Mouse (Mus musculus) embryonic facial prominence, embryonic 13.5 days (tissue): ENCODE results near the gene Defb41. TPM values are rescaled to one million over a fixed set of nuclear protein-coding genes. Genes with fewer than 3 reads are reported as not detected.
"Not testable (repeated sequence)": the region's sequence is repeated elsewhere in the genome, so short reads cannot be mapped to it uniquely, and the experiment has no call there.

Experiments
- ATAC-seq: fragments of 200-750 bp; cut with Nextera tagmentation; 2 replicates; pipeline ENCODE4 v1.8.0; 2017; ENCODE audit warnings: low read depth; ENCODE audit not compliant: insufficient number of reproducible peaks, insufficient read depth, low FRiP score, low TSS enrichment
- H3K27ac ChIP-seq: fragments of 300-500 bp; sonication (generic); 2 replicates; pipeline ENCODE4 v1.5.1; 2015; ENCODE audit warnings: moderate library complexity, mild to moderate bottlenecking, inconsistent platforms
- H3K27me3 ChIP-seq: fragments of 300-500 bp; sonication (generic); 2 replicates; pipeline ENCODE4 v1.6.1; 2015; ENCODE audit warnings: mild to moderate bottlenecking, inconsistent platforms
- H3K36me3 ChIP-seq: fragments of 300-500 bp; sonication (generic); 2 replicates; pipeline ENCODE4 v1.6.1; 2015; ENCODE audit warnings: mild to moderate bottlenecking, inconsistent platforms
- H3K4me1 ChIP-seq: fragments of 300-500 bp; sonication (generic); 2 replicates; pipeline ENCODE4 v1.6.1; 2015; ENCODE audit warnings: inconsistent platforms
- H3K4me2 ChIP-seq: fragments of 300-500 bp; sonication (generic); 2 replicates; pipeline ENCODE4 v1.6.1; 2015; ENCODE audit warnings: moderate library complexity, mild to moderate bottlenecking, inconsistent platforms
- H3K4me3 ChIP-seq: fragments of 300-500 bp; sonication (generic); 2 replicates; pipeline ENCODE4 v1.5.1; 2015; ENCODE audit warnings: mild to moderate bottlenecking, inconsistent platforms
- H3K9ac ChIP-seq: fragments of 300-500 bp; sonication (generic); 2 replicates; pipeline ENCODE4 v1.6.1; 2015; ENCODE audit warnings: mild to moderate bottlenecking, inconsistent platforms
- H3K9me3 ChIP-seq: fragments of 300-500 bp; sonication (generic); 2 replicates; pipeline ENCODE4 v1.6.1; 2016; ENCODE audit warnings: inconsistent platforms
- WGBS: fragments of 180-500 bp; shearing (Covaris S2); methylation state at CpG from one replicate; pipeline ENCODE4 v1.1.7; 2015; ENCODE audit warnings: mixed read lengths; 5-methylcytosine and 5-hydroxymethylcytosine counted together
- polyA plus RNA-seq: library from polyadenylated mRNA; unstranded; fragments of >200 nt; fragmentation: Nextera tagmentation; extraction: Ambion mirVana; gene quantifications from 2 replicates; pipeline ENCODE4 v1.2.1, GENCODE M21; 2015

Defb41 gene
- polyA plus RNA-seq, result not detected in 2 replicates

DNA sequence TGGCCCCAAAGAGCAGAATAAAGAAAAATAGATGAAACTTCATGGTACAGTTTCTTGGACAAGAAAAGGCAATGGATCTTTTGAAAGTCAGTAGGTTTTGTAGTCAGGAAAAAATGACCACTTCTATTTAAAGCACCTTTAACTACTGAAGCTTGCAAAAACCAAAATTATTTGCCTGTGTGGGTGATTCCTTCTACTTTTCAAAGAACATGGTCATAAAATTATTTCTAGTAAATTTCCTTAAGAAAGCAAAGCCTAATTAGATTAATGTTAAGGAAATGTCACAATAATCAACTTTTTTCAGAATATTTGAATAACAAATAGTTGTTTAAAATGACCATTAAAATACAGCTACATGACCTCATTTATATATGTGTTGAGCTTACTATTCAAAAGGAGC, at the start of gene Defb41:
Gene Defb41, minus strand, starts transcription at position 101 of the 400 bp plus-strand sequence.
- ATAC-seq, result no peak
- H3K27ac ChIP-seq, result no peak within 1 kb of the TSS
- H3K4me1 ChIP-seq, result no peaks in the 10 kb centered on the region
- H3K9ac ChIP-seq, result no peak within 1 kb of the TSS
- H3K9me3 ChIP-seq, result no peaks in the 10 kb centered on the region
- no peak within 1 kb of the TSS for H3K4me3 ChIP-seq
- H3K27me3 ChIP-seq, result no peaks in the 10 kb centered on the region
- H3K36me3 ChIP-seq, result no peaks in the 10 kb centered on the region
- H3K4me2 ChIP-seq, result no peak within 1 kb of the TSS

DNA sequence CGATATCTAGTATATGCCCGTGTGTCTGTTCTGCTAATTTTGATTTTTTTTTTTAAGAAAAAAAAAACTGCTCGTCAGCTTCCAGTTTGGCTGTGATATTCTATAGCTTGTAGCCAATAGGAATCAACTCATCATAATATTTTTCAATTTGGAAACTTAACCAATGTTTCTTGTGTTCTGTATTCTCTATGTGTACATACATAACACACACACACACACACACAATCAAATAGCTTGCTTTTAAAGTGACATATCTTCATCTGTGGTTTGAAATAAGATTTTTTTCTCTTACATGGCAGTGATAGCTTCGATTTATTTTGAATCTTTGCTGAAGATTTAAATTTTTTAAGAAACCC, 43.5 kb upstream of the Defb41 start:
- H3K9ac ChIP-seq, result no peak overlapping the region
- H3K4me3 ChIP-seq, result no peak overlapping the region
- no peaks in the 10 kb centered on the region for H3K9me3 ChIP-seq
- no peaks in the 10 kb centered on the region for H3K27me3 ChIP-seq
- ATAC-seq, result no peak
- no peak overlapping the region for H3K4me2 ChIP-seq
- no peak overlapping the region for H3K27ac ChIP-seq
- H3K36me3 ChIP-seq, result no peaks in the 10 kb centered on the region
- H3K4me1 ChIP-seq, result no peaks in the 10 kb centered on the region
- 81% methylated on average over 4 of the region's 4 CpGs for WGBS

DNA sequence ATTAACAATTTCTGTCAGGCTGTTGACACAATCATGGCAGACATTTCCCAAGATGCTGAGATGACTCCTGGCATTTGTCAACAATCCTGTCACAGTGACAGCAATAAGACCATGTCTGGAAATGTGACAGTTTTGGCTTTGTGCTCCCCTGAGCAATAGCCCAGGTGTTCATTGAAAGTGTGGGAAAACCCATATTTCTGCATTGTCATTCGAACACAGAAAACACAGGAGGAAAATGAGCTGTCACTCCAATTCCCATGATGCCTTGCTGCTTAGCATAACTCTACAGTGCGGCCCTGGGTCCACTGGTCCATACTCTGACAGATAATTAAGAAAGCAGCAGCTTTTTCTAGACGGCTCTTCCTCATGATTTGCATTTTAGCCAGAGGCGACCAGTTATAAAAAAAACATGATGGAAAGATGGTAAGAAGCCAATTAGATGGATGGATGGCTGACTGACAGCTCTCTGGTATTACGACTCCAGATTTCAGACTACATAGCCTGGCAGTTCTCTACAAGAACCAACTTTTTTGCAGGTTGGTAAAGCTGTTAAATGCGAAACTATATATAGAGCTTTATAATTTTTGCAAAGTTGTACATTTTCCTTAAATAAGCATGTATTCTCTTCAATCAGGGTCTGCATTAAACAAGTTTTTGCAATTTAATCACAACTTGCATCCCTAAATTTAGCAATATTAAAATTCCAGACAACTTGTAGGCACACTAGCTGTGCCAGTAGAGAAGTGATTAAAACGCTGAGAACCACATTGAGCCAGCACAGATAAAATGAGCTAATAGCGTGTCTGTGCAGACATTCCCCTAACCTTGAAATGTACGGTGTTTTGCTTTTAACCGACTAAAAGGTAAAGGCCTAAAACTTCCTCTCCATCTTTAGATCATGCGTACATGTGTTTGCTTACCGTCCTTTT, 42.9 kb upstream of the Defb41 start:
- Histone ChIP-seq H3K4me1 (no peaks in the 10 kb centered on the region), H3K27me3 (no peaks in the 10 kb centered on the region)
- WGBS, result 79% methylated on average over 12 of the region's 12 CpGs

DNA sequence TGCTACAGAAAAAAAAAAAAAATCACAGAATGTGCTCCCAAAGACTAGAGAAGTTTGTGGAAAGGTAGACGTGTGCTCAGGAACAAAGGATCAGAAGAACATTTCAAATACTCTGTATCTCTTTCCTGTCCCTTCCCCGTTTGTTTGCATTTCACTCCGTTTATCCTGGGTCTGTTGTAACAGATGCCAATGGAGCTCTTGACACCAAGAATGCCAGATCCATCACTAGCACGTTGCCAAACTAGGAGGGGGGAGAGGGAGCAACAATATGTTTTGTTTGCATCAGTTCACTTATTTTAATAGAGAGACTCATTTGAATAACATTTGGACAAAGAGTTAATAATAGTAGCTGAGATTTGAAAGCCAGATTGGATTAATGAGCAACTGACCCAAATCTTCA, 27.6 kb upstream of the Defb41 start:
- H3K9ac ChIP-seq, result no peak overlapping the region
- 62% methylated on average over 4 of the region's 4 CpGs for WGBS

More for the DNA sequence above, 42.9 kb upstream of the Defb41 start:
- ATAC-seq, result no peak
- no peaks in the 10 kb centered on the region for H3K36me3 ChIP-seq
- no peak overlapping the region for H3K4me3 ChIP-seq
- H3K9me3 ChIP-seq, result no peaks in the 10 kb centered on the region
- no peak overlapping the region for H3K27ac ChIP-seq
- no peak overlapping the region for H3K4me2 ChIP-seq
- no peak overlapping the region for H3K9ac ChIP-seq

DNA sequence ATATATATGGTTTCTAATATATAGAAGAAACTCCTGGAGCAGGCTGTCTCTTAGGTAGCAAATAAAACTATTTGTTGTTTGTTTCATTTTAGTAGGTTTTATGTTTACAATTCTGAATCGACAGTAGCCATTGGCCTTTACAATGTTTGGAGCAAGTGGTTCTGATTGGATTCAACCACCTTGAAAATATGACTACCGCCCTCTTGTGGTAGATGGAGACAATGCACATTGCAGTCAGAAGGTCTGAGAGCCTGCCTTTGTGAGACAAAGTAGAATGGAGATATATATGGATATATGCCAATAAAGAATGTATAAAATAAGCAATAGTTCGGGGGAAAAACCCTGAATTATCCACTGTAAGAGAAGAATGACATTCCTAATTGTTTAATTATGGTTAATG, 23.9 kb upstream of the Defb41 start:
- H3K27me3 ChIP-seq, result no peaks in the 10 kb centered on the region
- WGBS, result 42% methylated on average over 3 of the region's 3 CpGs
- ATAC-seq, result no peak

More for the DNA sequence above, 27.6 kb upstream of the Defb41 start:
- Histone ChIP-seq H3K9me3 (no peaks in the 10 kb centered on the region), H3K4me1 (no peaks in the 10 kb centered on the region), H3K27ac (no peak overlapping the region), H3K36me3 (no peaks in the 10 kb centered on the region), H3K27me3 (no peaks in the 10 kb centered on the region), H3K4me3 (no peak overlapping the region), H3K4me2 (no peak overlapping the region)
- no peak for ATAC-seq

DNA sequence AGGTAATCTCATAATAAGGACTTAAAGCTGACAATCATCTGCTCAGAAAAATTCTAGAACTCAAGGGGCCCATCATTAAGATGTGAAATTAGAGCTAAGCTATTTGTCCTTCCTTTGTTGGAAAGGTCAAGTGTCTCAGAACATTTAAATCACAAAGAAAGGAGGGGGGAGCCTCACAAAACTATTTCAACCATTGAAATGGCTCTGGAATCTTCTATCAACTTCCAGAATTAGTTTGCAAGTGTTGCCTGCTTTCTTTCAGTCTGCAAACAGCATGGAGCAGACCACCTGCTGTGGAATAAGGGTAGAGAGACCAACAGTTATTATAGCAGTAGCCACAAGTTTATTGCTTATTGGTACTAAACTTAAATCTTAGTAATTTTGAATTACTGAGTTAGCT, 22.4 kb upstream of the Defb41 start:
- Histone ChIP-seq H3K36me3 (no peaks in the 10 kb centered on the region), H3K4me2 (no peak overlapping the region), H3K4me3 (no peak overlapping the region), H3K27me3 (no peaks in the 10 kb centered on the region), H3K9me3 (no peaks in the 10 kb centered on the region), H3K9ac (no peak overlapping the region), H3K27ac (no peak overlapping the region), H3K4me1 (no peaks in the 10 kb centered on the region)
- no peak for ATAC-seq

More for the DNA sequence above, 23.9 kb upstream of the Defb41 start:
- Histone ChIP-seq H3K36me3 (no peaks in the 10 kb centered on the region), H3K4me1 (no peaks in the 10 kb centered on the region), H3K4me2 (no peak overlapping the region), H3K4me3 (no peak overlapping the region), H3K9me3 (no peaks in the 10 kb centered on the region), H3K9ac (no peak overlapping the region), H3K27ac (no peak overlapping the region)

DNA sequence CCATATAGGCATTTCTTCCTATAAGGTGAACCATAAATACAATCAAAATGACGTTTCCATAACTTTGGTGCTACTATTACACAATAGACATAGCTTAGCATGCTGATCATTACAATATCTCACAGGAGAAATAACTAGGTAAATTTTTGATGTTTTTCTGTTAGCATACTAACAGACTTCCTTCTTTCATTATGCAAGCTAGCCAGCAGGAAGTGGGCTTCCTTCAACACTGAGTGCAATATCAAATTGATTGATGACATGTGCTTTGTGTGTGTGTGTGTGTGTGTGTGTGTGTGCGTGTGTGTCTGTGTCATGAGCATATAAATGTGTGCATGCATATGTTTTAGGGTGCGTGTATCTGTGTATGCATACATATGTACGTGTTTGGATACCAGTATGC, 6.2 kb upstream of the Defb41 start:
- ATAC-seq, result no peak
- 87% methylated on average over 4 of the region's 4 CpGs for WGBS
- Histone ChIP-seq H3K4me3 (no peak overlapping the region), H3K27ac (no peak overlapping the region), H3K4me1 (no peaks in the 10 kb centered on the region), H3K36me3 (no peaks in the 10 kb centered on the region), H3K9me3 (no peaks in the 10 kb centered on the region), H3K9ac (no peak overlapping the region), H3K4me2 (no peak overlapping the region), H3K27me3 (no peaks in the 10 kb centered on the region)

DNA sequence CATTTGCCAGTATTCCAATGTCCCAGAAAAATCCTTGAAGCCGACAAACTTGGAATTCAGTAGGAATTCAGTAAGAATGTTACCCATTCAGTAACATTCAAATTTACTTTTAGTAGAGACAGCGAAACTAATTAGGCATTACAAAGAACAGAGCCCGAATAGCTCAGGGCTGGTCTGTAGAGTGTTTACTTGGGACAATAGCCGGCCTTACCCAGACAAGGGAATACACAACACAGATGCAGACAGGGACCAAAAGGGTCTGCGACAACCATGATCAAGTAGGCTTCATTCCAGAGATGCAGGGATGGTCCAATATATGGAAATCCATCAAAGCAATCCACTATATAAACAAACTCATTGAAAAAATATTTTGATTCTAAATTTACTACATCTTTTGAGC, 3.9 kb upstream of the Defb41 start:
- 61% methylated on average over 5 of the region's 5 CpGs for WGBS
- no peak overlapping the region for H3K9ac ChIP-seq
- H3K36me3 ChIP-seq, result no peaks in the 10 kb centered on the region
- H3K4me1 ChIP-seq, result no peaks in the 10 kb centered on the region
- no peak overlapping the region for H3K4me2 ChIP-seq
- H3K4me3 ChIP-seq, result no peak overlapping the region
- no peak for ATAC-seq
- H3K27ac ChIP-seq, result no peak overlapping the region
- no peaks in the 10 kb centered on the region for H3K9me3 ChIP-seq
- H3K27me3 ChIP-seq, result no peaks in the 10 kb centered on the region

DNA sequence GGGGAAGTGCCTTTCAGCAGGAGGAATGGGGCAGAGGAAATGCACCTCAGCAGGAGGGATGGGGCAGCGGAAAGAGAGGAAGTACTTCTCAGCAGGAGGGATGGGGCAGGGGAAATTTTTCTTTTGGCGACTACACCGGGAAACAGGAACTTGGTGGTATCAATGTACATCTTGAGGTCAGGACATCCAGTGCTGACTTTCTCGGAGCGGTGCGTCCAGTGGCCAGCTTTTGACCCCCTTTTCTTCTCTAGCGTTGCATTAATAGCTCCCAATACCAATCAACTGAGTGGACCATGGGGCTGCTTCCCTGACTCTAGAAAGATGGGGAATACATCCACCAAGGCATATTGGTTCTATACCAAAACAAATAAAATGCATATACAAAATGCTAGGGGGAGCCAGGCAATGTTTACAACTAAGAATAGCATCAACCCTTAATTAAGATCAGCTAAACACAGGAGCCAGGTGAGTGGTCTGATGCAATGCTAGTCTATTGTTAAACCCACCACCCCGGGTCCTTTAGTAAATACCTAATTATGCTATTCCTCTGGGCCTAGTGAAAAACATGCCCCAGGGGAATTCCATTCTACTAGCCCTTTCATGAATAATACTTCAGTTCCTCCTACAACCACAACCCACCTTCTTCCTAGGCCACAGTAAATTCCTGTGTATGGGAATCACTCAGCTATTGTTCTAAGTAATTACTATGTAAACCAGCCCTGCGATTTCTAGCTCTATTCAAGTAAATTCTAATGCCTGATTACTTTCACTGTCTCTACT, 18.9 kb downstream of the Defb41 start:
- H3K27ac ChIP-seq, H3K4me1 ChIP-seq, H3K4me2 ChIP-seq, ATAC-seq, H3K36me3 ChIP-seq, H3K9me3 ChIP-seq, H3K9ac ChIP-seq, H3K4me3 ChIP-seq, H3K27me3 ChIP-seq: not testable (repeated sequence)
- 86% methylated on average over 9 of the region's 9 CpGs for WGBS

DNA sequence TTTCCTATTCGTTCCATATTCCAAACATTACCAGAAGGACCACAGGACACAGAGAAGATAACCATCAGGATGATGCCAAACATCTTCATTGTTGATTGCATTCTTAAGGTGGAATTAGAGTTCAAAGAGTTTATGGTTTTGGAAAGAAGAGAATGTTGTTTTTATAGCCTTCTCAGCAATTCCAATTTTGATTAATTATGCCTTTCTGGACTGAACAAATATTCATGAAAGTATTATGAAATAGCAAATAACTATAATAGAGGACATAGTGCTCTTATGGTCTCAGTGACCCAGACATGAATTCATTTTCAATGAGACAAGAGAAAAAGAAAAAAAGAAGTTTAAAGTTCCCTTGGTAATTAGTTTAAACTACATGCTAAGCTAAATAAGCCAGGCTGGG, 27.6 kb downstream of the Defb41 start, which contains the start of gene Defb18:
Gene Defb18, minus strand, starts transcription at position 101 of the 400 bp plus-strand sequence.
- H3K9me3 ChIP-seq, result no peaks in the 10 kb centered on the region
- H3K4me1 ChIP-seq, result no peaks in the 10 kb centered on the region
- H3K27me3 ChIP-seq, result no peaks in the 10 kb centered on the region
- no peak within 1 kb of the TSS for H3K27ac ChIP-seq
- no peak within 1 kb of the TSS for H3K9ac ChIP-seq
- no peak within 1 kb of the TSS for H3K4me2 ChIP-seq
- 66% methylated on average over 1 of the region's 1 CpGs for WGBS
- H3K36me3 ChIP-seq, result no peaks in the 10 kb centered on the region
- no peak for ATAC-seq
- H3K4me3 ChIP-seq, result no peak within 1 kb of the TSS

DNA sequence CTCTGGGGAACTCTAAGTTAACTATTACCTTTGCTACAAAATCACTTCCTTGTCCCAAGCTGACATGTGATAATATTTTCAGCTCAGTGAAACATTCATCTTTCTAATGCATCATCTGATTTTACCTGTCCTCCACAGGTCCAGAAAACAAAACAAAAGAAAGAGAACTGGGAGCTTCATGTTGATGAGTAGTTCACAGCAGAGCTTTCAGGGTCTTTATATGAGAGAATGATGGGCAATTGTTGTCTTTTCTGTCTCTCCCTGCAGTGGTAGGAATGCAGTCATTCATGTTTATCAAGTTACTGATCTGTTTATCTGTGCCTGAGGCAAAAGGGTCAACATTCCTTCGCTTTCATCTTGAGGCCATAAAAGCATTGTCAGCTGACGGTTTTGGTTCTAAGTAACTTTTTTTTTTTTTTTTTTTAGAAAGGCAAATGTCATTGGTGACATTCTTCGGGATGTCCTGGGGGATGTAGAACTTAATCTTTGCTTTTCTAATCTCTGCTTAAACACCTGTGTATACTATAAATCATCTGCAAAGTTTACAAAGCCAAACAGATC, 41.5 kb downstream of the Defb41 start:
- Histone ChIP-seq H3K36me3 (no peaks in the 10 kb centered on the region), H3K4me2 (no peak overlapping the region), H3K27ac (no peak overlapping the region), H3K9me3 (no peaks in the 10 kb centered on the region), H3K4me3 (no peak overlapping the region), H3K9ac (no peak overlapping the region), H3K27me3 (no peaks in the 10 kb centered on the region), H3K4me1 (no peaks in the 10 kb centered on the region)
- ATAC-seq, result no peak
- WGBS, result 26% methylated on average over 3 of the region's 3 CpGs
